Mouse (Mus musculus) left cerebral cortex, postnatal 14 days (tissue): Measurements from ENCODE around the gene Zfp592. TPM values are rescaled to one million over a fixed set of nuclear protein-coding genes. Genes with fewer than 3 reads are reported as not detected.

ENCODE experiments used
- DNase-seq, 2 experiments: peaks; one replicate each; pipeline ENCODE4 v3.0.0; 2021 to 2022; ENCODE audit warnings: low spot score in 2 of 2, mixed read lengths in 1 of 2
- intact Hi-C: fragments of 180-260 bp; cut with DNase I; formaldehyde crosslinking; loops from one replicate; pipeline ENCODE4 v1.15.1; 2025
- total RNA-seq, 2 experiments: library from RNA; stranded (reverse); gene quantifications; 2 replicates each; pipeline ENCODE4 v1.2.3; 2021

Gene Zfp592
- total RNA-seq, 2 experiments from 2014 or later, result 20.7 to 24.0 TPM

DNA sequence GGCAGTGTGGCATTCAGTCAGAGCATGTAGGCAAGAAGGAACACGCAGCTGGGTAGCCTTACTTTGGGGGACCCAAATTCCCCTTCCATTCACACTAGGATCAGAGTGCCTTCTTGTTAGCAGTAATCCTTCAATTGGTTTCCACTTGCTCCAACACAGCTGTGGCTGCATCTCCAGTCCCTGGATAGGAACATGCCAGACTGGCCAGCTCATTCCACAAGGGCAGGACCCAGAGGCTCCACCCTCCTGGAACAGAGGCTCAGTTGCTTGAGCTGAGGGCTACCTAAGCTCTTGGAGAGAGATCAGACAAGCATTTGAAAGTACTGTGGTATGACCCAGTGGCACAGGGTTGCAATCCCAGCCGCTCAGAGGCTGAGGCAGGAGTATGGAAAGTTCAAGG is 55.0 kb downstream of the Zfp592 start:
- DNase-seq, result no peak
- intact Hi-C loops, result no loop called here

DNA sequence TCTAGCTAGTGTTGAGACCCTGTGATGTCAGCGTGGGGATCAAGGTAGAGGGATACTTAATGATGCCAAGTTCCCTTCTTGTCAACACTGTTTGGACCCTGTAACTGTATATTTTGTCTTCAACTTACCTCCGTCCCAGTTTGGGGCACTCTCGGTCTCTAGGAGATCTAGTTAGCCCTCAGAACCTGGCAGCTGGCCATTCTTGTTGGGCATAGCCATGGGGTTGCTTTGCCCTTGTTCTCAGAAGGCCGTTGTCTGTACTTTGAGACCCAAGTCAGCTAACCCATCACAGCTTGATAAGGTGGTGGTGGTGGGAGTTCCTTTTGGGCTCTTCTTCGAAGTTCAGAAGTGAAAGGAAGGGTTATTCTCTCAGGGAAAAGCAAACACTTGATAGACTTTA is 56.5 kb downstream of the Zfp592 start:
- DNase-seq, result no peak
- intact Hi-C loops, result no loop called here

DNA sequence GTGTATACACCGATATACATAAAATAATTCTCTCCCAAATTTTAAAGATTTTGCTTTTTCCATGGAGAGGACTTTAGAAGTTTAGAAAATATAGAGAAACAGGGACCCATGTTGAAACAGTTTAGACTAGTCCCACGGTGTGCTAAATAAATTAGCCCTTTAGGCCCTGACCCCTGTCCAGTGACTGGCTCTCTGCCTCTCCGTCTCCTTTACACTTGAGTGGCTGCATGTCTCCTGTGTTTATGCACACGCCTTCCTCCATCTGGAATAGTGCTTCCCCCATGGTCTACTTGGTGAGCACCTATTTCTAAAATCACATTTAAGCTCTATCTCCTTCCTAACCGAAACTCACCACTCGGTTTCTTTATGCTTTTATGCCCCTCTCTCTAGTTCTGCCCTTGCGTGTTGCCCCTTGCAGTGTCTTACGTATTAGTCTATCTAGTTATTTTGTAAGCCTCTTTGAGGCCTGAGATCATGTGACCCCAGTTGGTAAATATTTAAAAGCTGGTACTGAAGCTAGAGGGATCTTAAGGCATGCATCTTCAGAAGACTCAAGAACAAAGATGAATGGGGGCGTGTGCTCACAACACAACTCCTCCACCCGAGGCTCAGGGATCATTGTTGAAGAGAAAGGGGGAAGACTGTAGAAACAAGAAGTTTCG is 62.4 kb downstream of the Zfp592 start:
- intact Hi-C loops, result no loop called here
- DNase-seq, result no peak

DNA sequence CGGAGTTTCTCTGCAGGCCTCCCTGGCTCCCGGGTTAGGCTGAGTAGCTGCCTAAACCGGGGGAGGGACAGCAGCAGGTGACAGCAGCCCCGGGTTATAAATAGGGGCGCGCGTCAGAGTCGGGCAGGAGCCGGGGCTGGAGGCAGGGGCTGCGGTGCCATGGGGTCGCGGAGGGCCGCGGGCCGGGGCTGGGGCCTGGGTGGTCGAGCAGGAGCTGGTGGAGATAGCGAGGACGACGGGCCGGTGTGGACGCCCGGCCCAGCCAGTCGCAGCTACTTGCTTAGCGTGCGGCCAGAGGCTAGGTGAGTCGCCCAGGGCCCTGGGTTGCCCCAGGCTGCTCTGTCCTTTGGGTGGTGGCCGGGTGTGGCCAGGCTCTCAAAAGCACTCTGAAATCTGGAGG is 64.0 kb downstream of the Zfp592 start, which contains the start of gene Alpk3:
Gene Alpk3, plus strand, starts transcription at position 130 of the 400 bp plus-strand sequence.
- intact Hi-C loops, result no loop called here

DNA sequence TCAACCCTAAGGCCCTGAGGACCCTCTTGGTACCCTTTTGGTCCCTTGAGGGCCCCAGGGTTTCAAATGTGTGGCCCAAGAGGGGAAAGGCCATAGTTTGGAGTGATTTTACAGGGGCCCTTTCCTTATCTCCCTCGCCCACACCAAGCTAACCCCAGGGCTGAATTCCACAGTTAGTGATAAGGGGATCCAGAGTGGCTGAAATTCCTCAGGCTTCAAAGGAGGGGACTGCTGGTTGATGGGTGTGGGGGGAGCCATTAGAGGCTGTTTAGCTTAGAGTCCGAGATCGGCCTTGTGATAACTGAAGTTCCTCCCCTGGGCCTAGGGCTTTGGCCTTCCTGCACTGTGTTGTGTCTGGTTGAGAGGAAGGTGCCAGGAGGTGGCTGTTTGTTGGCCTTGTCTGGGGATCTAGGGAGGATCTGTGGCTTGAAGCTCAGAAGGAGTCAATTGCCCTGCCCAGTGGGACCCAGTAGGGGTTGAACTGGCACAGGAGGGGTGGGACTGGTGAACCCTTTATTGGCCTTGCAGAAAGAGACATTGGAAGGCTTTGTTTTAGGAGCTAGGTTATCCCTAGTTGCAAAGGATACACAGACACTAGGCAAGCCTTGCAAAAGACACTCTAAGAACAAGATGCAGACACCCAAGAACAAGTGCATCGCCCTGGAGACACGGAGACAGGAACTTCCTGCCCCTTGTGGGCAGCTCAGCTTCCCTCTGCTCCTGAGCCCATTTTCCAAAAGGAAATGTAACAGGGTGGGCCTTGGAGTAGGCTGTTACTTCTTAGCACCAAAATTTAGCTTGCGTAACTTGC is 64.6 kb downstream of the Zfp592 start:
- no peak for DNase-seq
- intact Hi-C loops, result no loop called here

More for the DNA sequence above, 64.0 kb downstream of the Zfp592 start, which contains the start of gene Alpk3:
- DNase-seq, result no peak

DNA sequence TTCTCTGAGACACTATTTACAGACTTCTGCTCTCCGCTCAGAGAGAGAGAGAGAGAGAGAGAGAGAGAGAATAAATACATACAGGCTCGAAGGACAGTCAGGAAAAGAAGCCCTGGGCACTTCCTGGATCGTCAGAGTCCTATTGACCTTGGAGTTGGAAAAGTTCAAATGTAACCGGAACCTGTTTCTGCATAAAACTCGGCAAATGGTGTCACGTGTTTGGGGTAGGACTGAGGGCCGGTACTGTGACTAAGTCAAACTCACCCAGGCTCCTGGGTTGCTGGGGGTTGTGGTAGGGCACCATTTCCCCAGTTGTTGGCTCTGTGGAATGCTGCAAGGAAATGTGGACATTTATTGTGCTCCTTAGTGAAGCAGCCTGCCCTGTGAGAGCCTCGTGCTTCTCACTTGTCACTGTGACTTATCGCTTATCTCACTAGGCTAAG is 65.3 kb downstream of the Zfp592 start:
- intact Hi-C loops, result no loop called here

DNA sequence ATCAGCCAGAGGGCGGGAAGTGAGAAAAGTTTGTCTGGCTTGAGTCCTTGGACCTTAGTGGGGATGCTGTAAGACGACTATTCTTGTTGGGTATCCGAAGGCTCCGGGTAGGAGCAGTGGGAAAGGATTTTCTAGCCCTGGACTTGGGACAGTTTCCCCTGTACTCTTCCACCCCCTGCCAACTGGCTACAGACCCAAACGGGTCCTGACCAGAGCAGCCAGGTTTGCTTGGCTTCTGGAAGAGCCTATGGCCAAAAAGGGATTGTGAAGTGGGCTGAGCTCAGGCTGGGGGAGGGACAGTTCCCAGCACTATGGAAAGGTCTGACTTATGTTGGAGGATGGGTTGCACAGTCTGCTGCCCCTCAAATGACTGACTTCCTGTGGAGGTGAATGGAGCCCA is 65.9 kb downstream of the Zfp592 start:
- no peak for DNase-seq
- intact Hi-C loops, result no loop called here

More for the DNA sequence above, 65.3 kb downstream of the Zfp592 start:
- DNase-seq, result no peak

DNA sequence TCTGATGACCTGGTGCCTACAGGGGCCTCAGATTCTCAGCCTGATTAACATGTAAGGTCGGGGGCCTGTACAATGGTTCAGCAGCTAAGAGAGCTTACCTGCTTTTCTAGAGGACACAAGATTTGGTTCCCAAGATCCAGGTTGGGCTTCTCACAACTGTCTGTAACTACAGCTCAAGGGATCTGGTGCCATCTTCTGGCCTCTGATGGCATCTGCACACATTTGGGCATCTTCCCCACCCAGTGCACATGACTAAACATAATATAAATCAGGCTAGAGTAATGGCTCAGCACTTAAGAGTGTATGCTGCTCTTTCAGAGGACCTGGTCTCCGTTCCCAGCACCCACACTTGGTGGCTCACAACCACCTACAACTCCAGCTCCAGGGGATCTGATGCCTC is 67.4 kb downstream of the Zfp592 start:
- intact Hi-C loops, result no loop called here
- DNase-seq, result no peak

DNA sequence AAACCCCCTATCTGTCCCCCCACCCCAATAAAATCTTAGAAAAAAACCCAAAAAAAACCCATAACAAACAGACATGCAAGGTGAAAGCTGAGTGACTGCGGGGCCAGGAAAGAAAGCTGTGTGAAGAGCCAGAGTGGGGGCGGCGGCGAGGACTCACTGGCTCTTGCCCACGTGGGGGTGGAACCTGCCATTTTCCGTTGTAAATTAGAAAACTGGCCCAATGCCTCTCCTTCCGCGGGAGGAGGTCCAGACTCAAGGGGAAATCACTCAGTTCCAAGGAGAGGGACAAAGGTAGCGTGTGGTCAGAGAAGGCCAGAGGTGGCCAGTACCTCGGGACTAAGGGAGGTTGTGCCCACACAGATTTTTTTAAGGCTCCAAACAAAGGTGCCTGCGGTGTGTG is 68.5 kb downstream of the Zfp592 start:
- DNase-seq, result no peak
- intact Hi-C loops, result no loop called here

DNA sequence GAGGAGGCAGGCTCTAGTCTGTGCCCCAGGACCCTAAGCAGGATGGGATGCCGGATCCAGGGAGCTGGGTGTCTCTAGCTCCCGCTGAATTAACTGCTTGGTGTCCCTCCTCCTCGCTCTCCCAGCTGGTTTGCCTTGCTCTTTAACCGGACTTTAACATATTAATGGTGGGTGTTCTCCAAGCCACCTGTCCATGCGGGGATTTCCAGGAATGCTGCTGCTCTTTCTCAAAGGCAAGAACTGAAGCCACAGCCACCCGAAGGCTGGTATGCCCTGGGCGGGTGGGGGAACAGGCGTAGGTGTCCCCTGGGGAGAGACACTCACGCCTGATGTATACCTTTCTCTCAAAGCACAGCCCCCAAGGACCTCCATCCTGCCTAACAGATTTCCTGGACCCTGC is 69.9 kb downstream of the Zfp592 start:
- DNase-seq, result no peak
- intact Hi-C loops, result no loop called here

DNA sequence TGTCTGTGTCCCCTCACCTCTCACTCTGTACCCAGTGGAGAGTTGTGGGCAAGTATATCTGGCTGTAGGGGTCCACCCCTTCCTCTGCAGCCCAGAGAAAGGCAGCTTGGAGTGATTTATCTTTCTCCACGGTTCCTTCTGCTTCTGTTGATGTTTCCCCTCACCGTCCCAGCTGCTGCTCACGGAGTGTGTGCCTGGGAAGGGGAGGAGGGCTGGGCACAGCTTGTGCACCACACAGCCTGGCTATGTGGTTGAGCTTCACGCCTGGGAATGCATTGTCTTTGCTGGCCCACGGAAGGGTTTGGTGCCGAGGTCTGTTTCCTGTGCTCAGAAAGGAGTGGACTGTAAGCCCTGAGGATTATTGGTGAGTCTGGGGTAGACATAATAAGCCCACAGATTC is 73.2 kb downstream of the Zfp592 start:
- DNase-seq, result no peak
- intact Hi-C loops, result no loop called here

DNA sequence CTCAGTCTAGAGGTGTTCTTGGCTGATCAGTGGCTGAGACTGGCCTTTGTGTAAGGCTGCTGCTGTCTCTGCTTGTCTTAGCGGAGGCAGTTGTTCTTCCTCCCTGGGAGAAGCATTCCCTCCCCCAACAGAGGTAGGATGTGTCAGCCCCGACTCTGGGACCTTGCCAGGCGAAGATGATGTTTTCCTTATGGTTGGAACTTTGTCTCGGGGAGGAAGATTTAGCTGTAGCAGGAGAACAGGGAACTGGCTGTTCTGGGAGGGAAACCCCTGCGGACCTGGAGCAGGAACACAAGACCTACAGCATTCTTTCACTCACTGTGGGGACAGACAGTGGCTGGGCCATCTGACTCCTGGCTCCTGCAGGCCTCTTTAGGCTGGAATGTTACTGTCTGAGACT is 79.0 kb downstream of the Zfp592 start:
- intact Hi-C loops, result no loop called here
- DNase-seq, result peak; percentile 19 to 36

DNA sequence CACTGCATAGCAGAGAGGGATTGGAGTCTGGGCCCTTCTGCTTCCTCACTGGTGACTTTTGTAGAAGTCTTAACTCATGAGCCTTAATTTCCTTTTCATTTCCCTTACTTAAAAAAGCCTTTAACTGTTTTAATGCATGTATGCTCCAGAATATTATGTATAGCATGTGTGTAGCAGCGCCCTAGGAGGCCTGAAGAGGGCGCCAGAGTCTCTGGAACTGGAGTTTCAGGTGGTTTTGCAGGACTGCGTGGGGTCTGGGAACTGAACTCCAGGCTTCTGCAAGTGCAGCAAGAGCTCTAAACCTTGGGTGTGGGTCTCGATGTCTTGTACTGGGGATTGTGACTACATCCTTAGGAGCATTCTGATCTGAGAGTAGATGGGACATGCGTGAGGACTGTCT is 79.8 kb downstream of the Zfp592 start:
- intact Hi-C loops, result no loop called here
- DNase-seq, result no peak

DNA sequence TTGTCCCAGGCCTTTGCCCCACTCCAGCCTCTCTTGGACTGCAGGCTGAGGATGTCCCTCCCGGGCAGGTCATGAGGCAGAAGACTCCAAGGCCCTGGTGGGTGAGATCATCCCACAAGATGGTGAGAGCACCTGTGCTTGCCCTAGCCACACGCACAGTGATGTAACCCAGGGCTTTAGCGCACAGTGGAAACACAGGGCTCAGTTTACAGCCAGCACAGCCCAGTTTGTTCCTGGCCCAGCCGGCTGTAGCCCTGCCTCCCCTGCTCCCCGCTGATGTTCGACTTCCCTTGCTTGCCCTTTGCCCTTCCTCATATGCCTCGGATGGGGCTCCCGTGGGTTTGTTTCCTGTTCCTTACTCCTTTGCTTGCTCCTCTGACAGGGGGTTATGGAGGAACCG is 81.1 kb downstream of the Zfp592 start:
- no peak for DNase-seq

DNA sequence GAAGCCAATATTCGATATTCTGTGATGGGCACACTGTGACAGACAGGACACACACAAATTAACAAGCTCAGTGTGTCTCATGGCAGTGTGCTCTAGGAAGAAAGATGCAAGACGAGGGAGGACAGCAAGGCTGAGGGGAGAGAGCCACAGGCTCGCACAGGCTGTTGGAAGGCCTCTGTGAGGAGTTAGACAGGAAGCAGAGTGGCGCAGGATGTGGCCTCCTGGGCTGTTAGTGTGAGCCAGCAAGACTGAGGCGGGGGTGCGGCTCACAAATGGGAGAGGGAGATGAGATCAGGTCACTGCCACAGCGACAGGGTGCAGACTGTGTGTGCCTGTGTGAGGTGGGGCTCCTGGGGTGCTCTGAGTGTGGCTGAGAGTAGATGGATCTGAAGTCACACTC is 81.8 kb downstream of the Zfp592 start:
- intact Hi-C loops, result no loop called here
- no peak for DNase-seq

More for the DNA sequence above, 81.1 kb downstream of the Zfp592 start:
- intact Hi-C loops, result no loop called here

DNA sequence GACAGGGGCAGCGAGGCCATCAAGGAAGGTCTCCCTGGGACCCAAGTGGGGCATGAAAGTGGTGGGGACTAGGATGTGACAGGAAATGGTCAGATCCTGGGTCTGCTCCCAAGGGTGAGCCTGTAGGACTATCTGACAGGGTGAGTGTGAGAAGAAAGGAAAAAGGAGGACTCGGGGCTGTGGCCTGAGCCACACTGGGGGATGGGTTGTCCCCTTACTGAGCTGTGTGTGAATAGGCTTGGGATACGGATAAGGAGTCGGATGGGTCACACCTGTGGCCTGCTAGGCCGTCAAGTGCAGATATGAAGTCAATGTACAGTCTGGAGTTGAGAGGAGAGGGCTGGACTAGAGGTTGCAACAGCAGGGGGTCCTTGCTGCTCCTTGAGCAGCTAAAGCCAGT is 82.3 kb downstream of the Zfp592 start:
- intact Hi-C loops, result no loop called here

DNA sequence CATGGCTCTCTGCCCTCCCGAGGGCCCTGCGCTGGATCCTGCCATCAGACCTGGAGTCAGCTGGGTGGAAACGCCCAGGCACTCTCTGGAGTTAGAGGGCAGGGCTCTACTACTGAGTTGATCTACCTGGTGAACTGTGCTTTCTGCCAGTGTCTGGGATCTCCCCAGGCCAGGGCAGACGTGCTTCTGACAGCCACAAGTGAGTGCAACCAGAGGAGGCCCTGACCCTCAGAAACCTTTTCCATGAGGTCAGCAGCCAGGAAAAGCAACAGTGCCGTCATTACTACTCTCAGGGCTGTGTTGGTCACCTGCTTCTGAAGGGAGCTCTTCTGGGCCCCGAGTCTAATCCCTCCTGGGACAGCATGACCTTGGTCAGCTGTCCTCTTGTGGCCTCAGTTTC is 83.5 kb downstream of the Zfp592 start:
- no peak for DNase-seq
- intact Hi-C loops, result no loop called here

More for the DNA sequence above, 82.3 kb downstream of the Zfp592 start:
- DNase-seq, result no peak

DNA sequence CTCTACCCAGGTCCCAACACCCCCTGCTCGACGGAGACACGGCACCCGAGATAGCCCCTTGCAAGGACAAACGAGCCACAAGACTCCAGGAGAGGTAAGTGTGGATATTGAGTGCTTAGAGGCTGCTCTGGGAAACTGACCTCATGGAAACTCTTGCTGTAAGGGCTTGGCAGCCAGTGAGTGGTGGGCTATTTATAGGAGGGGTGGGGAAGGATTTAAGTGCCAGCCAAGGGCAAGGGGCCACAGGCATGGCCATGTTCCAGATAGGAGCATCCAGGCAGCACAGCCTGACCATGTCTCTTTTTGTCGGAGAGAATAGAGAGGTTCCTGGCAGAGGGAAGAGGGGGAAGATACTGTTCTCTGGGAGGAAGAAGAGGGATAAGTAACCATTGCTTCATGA is 85.3 kb downstream of the Zfp592 start:
- intact Hi-C loops, result no loop called here
- no peak for DNase-seq

DNA sequence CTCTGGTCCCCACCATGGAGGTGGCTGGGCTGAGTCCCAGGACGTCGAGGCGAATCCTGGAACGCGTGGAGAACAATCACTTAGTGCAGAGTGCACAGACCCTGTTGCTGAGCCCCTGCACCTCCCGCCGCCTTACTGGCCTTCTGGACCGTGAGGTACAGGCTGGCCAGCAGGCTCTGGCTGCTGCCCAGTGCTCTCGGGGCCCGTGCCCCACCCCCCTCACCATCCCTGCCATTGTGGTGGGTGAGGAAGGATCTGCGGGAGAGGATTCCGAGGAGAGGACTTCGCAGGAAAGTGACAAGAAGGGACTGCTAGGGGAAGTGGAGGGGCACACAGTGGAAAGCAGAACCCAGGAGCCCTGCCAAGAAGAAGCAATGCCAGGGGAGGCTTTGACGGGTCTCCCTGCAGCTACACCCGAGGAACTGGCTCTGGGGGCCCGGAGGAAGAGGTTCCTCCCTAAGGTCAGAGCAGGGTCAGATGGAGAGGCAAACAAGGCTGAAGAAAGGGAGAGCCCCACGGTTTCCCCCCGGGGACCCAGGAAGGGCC is 100.0 kb downstream of the Zfp592 start:
- intact Hi-C loops, result no loop called here
- DNase-seq, result no peak

DNA sequence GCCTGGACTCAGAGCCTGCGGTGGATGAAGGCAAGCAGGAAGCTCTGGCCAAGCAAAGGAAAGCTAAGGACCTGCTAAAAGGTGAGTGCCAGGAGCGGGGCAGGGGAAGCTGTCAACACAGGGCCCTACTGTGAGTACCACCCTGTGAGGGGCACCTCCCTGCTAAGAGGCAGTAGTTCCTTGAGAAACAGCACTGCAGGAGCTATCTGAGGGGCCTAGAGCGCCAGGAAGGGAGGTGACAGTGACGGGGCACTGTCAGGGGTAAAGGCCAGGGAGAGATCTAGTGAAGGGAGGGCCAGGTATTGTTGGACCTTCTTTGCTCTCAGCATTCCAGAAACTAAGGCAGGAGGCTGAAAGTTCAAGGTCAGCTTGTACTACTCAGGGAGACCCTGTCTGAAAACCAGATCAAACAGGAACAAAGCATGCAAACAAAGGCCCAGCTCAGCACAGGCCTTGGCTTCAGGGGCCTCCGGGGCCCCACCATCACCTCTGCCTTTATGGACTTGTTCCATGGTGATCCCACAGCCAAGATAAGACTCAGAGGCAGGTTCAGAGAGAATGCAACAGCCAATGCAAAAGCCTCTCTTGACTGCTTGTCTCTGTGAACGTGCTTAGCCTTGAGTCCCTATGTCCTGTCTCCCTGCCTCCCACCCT is 100.8 kb downstream of the Zfp592 start:
- DNase-seq, result no peak
- intact Hi-C loops, result no loop called here
